Mouse (Mus musculus) erythroblast, embryonic 14.5 days (primary cell): ENCODE measurements around the gene Wasf3.

ENCODE experiments used
- GATA1 ChIP-seq: IDR thresholded peaks from 2 replicates; pipeline ENCODE4 v1.6.1; 2012; ENCODE audit warnings: low read length, inconsistent platforms, mixed read lengths
- TAL1 ChIP-seq: IDR thresholded peaks from 3 replicates; pipeline ENCODE4 v1.6.1; 2012; ENCODE audit warnings: low read length, inconsistent platforms, mixed read lengths

GRCm38 (mm10) chr5:146468311-146468710 lies 83.5 kb downstream of the Wasf3 start:
- TF ChIP-seq GATA1 (no peak), TAL1 (no peak)
